Mouse (Mus musculus) cerebellum, adult 11 months (tissue): Measurements from ENCODE around the gene Ly6g6f.
"Not testable (repeated sequence)": the region's sequence is repeated elsewhere in the genome, so short reads cannot be mapped to it uniquely, and the experiment has no call there.

Experiments used
- DNase-seq: peaks from one replicate; pipeline ENCODE4 v3.0.0; 2022

Gene Ly6g6f

DNA sequence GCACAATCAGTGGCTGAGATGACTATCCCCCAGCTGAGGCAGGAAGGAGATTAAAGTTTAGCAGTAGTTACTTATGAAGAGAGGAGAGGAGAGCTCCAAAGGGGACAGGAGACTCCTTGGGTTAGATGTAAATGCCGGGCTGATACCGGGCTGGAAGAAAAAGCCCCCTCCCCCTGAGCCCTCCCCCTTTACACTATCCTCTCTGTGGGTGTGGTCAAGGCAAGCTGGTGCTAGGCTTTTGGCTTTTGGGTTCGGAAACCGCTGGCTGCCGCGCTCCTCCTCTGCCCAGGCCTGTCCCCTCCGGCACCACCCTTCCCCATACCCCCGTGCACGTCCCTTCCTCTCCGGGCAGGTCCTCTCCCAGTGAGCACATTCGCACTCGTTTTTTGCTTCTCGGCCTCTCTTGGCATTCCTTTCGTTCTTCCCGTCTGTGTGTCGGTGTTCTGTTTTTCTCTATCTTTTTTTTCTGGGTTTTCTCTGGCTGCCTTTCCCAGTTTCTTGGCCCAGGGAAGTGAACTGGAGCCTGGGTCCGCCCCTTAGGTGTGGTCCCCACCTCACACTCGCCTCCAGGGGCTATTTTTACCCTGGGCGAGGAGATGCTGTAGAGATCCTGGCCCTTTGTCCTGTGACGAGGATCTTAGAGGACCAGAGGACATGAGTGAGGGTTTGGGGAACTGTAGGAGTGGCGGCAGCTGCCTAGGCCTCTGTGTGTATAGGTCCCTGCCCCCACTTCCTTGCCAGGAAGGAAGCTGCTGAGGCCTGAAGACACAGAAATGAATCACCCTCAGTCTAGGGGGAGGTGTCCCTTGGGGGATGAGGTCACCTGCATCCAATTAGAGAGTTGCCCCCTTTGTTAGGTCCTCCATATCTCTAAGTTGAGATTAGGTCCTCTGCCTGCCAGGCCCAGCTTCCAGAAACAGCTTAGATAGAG, 34.0 kb downstream of the Ly6g6f start:
- no peak for DNase-seq

DNA sequence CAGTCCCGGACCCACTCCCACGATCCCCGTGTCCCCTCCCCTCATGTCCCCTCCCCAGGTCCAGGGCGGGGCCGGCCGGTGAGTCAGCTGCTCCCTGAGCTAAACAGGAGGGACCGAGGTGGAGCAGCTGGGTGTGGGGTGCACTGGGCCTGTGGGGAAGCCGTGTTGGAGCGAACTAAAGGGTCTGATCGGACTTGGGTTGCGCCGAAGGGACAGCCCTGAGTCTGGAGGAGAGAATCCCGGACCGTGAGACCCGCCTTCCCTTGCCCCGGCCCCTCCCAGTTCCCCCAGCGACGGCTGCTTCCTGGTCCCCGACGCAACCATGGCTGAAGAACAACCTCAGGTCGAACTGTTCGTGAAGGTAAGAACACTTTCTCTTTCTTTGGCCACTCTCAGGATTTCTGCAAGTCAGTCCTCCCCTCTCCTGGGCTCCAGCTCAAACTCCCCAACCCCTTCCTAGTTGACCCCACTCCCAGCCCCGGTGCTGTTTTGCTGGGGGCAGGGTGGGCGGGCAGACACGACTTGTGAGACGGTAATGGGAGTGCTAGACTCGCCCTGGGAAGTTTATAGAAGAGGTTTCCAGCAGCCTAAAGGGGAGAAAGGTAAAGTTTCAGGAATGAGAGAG, 35.2 kb downstream of the Ly6g6f start:
- DNase-seq, result no peak

DNA sequence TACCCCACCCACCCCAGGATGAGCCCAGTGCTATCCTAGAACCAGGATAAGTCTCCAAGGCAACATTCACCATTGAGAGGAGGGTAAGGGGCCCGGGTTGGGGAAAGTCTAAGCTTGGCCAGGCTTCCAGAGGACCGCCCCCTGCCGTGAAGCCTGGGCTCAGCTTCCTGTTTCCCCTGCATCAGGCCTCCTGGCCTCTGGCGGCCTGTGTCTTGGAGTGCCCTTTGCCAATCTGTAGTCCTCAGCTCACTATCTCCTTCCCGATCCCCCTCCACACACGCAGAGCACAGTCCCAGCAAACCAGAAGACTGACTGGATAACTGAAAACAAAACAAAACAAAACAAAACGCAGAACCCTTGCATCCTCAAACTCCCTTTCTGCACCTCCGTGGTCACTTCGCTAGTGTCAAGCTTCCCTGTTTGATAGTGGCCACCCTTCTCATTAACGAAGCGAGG, 35.8 kb downstream of the Ly6g6f start, which contains the start of gene Clic1:
Gene Clic1, plus strand, starts transcription at position 406 of the 456 bp plus-strand sequence.
- no peak for DNase-seq

DNA sequence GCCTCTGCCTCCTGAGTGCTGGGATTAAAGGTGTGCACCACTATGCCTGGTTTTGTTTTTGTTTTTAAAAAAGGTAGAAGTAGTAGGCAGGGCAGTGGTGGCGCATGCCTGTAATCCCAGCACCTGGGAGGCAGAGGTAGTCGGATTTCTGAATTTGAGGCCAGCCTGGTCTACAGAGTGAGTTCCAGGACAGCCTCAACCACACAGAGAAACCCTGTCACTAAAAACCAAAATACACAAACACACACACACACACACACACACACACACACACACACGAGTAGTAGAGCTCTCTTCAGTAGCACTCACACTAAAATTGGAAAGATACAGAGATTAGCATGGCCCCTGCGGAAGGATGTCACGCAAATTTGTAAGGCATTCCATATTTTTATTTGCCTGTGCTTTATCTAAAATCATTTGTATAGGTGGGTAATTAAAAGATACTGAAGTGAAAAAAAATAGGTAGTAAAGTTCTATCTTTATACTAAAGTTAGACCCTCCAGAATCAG, 36.4 kb downstream of the Ly6g6f start:
- no peak for DNase-seq

DNA sequence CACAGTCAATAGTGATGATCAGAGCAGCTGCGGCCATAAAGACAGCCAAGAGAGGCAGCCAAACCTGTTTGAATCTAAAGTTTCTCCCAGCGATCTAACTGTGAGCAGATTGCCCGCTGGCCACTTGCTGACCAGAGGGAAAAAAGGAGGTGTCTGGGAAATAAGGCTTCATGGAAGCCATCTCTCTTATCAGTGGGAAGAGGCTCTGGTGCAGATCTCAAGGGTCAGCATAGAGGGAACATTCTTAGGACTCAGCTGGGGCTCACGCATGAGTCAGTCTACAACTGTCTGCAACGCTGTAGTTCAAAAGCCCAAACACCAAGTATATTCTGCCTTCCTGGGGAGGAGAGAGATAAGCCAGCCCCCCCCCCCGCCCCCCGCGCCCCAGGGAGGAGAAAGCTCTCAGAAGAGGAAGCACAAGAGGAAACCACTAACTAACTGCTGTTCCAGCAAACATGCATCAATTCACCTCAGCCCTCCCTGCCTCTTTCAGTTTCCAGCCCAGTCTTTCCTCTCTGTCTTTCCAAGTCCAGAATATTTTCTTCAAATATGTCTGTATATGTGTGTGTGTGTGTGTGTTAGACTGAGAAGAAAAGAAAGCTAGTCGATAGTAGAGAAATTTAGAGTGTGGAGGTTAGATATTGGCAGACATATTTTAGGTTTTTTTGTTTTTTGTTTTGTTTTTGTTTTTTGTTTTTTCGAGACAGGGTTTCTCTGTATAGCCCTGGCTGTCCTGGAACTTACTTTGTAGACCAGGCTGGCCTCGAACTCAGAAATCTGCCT, 37.1 kb downstream of the Ly6g6f start:
- DNase-seq, result no peak

DNA sequence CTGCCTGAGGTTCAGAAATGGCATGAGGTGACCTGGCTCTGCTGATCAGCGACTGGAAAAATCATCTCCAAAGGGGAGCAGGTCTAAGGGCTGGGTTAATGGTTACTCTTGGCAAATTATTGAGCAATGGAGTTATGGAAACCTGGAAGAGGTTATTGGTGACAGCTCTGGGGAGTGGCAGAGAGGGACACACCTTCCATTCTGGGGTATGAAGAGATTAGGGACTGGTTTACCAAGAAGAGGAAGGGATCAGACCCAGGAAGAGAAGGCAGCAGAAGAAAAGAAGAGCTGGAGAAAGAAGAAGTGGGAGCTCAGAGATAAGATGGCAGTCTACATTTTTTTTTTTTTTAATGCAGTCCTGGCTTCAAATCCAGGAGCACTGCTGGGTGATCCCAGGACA, 37.7 kb downstream of the Ly6g6f start:
- no peak for DNase-seq

DNA sequence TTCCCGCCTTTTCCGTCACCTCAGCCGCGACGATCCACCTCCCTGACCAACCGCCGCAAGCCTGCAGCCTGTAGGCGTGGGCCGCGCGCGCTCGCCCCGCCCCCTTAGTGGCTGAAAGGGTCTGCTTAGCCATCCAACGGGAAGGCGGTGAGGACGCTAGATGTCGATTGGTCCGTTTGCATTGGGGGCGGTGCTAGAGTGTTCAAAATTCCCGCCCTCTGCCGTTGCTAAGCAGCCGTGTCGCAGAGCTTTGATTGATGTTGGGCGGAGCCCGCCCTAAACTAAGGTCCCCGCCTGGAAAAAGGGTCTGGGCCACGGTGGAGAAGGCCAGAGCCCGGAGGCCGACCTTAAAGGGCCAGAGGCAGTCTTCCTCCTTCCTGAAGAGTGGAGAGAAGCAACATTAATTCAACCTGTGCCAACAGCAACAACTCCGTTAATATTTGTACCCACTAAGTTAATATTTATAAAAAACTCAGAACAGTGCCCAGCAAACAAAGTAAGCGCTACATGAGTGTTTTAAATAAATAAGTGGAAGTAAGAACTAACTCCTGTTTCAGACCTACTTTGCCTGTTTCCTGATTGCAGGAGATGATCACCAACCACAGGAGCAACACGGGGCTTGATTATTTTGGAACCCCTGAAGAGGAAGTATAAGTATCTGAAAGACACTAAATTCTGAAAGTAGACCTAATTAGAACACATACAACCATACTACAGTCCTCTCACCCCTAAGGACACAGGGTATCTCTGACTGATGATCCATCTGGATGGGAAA, 38.5 kb downstream of the Ly6g6f start, which contains the start of gene Msh5:
Gene Msh5, minus strand, starts transcription at position 65 of the 775 bp plus-strand sequence.
- DNase-seq, result peak; percentile 94

DNA sequence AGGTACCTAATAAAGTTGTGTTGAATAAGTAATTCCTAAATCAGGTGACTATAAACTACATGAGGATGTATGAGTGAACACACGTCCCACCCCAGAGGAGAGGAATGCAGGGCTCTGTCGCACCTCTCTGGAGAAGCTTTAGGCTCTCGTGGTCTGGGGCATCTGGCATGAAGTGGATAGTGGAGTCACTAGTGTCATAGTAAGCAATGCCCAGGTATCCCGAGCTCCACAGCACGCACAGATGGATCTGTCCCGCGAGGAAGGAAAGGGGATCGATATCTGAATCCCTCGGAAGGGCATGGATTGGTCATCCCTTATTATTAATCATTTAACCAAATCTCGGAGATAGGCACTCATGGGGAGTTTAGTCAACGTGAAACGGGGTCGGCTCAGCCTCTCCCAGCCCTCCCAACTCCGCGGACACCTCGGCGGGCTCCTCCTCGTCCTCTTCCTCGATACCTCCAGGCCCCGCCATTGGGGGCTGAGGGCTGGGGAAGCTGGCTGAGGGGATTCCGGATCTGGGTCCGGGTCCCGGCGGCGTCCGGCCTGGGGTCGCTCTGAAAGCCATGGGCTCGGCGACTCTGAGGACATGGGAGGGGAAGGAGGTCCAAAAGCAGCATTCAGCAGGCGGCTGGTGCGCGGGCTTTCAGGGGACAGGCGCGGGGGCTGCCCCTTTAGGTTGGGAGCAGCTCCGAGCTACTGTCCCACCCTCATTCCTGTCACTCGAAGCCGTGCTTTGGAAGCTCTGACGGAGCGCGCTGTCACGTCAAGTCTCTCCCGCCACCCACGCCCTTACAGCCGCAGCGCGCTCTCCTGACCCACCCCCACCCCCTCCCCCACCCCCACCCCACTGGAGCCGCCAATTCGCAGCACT, 39.4 kb downstream of the Ly6g6f start:
- peak; percentile 40 for DNase-seq

DNA sequence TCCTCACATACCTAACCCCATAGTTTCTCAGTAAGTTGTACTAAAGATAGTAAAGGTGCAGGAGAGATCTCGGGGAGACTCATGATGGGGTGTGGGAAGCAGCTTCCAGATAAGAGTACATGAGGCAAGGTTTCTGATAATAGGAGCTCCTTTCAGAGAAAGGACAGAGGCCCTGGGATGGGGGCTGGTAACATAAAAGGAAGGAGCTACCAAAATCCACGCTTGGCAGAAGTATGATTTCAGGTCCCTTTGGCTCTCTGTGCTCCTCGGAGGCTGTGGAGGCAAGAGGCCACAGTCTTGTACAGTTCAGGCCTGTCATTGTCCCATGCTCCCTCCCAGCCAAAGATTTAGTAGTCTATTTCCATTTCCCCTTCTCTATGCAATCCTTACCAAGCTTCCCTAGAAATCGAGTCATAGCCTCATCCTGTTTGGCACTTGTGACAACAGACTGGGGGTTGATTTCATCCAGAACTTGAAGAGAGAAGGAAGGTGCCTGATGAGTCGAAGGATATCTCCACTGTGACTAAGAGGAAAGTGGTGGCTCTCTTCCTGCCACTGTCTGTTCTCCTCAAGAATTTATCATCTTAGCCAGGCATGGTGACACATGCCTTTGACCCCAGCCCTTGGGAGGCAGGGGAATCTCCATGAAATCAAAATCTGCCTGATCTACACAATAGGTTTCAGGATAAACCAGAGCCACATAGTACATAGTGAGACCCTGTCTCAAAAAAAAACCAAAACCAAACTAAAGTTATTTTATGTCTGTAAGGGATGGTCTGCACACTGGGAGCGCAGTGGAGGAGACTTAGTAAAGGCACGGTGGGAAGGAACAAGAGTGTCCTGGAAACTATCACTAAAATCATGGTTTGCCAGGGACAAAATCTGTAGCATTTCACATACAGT, 40.3 kb downstream of the Ly6g6f start:
- DNase-seq, result no peak

DNA sequence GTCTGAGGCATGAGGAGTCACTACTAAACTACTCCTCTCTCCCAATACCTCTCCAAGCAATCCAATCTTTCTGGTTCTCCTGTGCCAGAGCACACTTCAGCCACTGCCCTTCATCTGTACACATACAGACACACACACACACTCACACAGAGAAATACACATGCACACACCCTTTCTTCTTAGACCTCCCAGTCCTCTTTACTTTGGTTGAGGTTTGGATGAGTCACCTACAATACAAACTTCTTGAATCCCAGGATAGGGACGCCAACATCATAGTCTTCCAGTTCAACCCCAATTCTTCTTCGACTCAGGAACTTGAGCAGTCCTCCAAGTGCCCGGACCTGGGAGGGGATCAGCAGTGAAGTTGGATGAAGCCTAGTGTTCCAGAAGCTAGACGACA, 41.6 kb downstream of the Ly6g6f start:
- no peak for DNase-seq

DNA sequence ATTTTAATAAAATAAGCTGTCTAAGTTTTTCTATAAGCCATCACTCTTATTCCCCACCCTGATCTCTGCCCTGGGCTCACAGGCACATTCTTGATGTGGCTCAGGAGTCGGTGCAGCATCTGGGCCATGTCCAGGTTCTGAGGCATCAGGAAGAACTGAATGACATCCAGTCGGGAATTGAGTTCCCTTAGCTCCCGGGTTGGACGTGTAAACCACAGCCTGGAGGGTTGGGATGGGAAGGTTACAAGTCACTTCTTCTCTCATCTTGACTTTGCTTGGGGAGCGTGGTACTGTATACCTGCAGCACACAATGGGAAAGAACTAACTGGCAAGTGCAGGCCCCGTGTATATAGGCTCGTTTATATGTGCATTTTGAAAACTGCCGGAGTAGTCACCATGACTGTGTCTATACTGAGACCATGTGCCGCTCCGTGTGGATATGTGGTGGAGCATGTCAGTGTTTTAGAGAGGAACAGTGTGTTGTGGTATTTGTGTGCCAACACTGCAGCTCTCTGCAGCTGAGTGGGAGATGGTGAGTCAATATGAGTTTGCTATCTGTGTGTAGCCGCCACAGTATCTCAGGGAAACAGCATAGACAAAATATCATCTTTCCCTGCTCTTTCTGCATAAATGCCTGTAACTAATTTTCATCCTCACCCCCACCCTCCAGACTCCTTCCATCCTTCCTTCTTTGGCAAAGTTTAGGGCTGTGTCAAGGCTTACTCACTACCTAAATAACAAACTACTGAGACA, 46.1 kb downstream of the Ly6g6f start:
- DNase-seq, result no peak

DNA sequence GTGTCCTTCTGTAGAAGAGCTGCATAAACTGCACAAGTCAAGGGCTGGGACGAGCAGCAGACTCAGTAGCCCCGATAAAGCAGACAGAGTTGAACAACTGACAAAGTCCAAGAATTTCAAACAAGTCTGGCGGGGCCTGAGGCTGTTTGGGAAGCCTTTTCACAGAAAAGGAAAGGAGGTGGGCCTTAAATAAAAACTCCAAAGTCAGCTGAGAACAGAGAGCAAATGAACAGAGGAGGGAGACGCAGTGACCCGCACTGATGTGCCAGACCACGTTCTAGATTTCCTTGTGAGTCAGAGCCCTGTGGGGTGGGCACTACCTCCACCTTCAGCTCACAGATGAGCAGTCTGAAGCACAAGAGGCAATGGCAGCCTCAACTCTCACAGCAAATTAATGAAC, 50.5 kb downstream of the Ly6g6f start:
- DNase-seq, result no peak

DNA sequence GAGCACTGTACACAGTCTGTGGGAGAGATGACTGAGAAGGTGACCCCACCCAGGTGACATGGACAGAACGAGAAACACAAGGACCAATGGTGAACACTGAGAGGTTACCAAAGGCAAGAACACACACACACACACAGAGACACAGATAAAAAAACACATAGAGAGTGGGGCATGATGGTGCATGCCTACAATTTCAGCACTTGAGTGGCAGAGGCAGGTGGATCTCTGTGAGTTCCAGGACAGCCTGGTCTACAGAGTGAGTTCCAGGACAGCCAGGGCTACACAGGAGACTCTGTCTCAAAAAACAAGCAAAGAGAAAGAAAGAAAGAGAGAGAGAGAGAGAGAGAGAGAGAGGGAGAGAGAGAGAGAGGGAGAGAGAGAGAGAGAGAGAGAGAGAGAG, 51.7 kb downstream of the Ly6g6f start:
- not testable (repeated sequence) for DNase-seq

DNA sequence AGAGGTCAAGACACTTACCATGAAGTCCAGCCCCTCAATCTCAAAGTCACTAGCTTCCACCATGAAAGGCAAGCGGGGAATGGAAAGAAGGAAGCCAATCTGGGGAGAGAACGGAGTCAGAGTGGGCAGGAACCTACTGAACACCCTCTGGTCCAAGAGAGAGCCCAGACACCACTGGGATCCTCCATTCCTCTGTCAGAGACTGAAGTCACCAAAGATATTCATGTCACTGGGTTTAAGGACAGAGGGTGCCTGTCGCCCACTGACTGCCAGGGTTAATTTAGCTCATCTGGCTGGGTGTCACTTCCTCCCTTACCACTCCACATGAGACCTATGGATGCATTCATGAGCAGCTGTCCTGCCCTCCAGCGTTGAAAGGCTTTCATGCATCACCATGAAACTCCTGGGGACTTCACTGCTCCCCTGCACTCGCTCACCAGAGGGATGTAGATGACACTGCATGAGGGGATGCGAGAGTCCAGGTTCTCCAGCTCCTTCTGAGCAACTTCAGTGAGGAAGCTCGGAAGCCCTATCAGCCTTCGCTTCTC, 53.0 kb downstream of the Ly6g6f start:
- DNase-seq, result no peak

DNA sequence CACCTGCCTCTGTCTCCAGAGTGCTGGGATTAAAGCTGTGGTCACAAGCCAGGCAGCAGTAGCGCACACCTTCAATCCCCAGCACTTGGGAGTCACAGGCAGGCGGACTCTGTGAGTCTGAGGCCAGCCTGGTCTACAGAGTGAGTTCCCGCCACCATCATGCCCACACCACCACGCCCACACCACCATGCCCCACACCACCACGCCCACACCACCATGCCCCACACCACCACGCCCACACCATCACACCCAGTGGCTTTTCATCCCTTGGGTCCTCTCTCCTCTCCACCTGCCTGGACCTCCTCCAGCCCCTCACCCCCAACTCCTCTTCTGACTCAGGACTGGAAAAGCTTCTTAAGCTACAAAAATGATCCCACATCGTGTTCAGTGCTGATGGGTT, 53.5 kb downstream of the Ly6g6f start:
- no peak for DNase-seq

DNA sequence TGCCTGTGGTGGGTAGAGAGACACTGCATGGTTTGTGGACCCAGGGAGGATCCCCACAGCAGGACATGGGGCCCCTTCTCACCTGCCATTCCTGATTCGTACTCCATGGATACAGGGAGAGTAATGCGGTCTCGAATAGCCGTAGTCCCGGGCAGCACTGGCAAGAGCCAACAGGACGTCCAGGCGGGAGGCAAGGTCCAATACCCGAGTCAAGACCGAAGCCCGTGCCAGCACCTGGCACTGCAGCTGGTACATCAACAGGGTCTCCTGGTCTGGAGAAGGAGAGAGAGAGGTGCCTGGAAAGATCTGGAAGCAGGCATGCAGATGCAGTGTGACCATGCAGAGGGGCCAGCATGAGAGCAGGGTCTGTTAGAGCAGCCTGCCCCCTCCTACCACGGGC, 54.1 kb downstream of the Ly6g6f start:
- no peak for DNase-seq
